Mouse (Mus musculus): ENCODE data around the gene Natd1.

DNA sequence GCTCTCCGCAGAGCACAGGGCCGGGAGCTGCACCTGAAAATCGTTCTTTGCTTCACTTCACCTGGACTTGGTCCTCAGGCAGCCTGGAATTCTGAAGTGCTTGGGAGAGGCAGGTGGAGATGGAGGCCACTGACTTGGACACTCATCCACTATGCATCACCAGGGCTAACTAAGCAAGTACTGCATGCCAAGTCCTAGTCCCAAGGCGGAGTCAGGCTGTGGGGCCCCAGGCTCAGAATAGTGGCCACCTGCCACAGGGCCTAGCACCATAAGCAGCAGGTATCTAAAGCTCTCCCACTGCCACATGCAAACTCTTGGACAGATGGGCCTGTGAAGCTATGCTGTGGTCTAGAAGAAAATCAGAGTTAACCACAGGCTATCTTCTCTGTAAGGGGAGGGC, 8.1 kb downstream of the Natd1 start:
- TF ChIP-seq CTCF (IDR thresholded peaks at IDR 0.05; ENCODE audit: low read depth): no peak
- TF ChIP-seq EP300 (IDR thresholded peaks at IDR 0.05; ENCODE audit: low read depth): no peak

All from liver, embryonic 14.5 days (tissue).